Mouse (Mus musculus): ENCODE measurements at regions not wholly inside any gene's neighbourhood (a gene's known extent, or its start where the extent isn't known, plus 50 kb on each side); places are given as distances from the start of the nearest gene placed in this dataset.
A peak's percentile ranks its signal among the peaks of the same experiment; 100 is the strongest.

- peak; percentile 13 for DNase-seq (ENCODE audit: low read depth, low spot score)
Observed at GRCm38 (mm10) chr5:114512756-114513155, 55.1 kb upstream of the Fam222a start.

GRCm38 (mm10) chr5:114513911-114514457 is 53.8 kb upstream of the Fam222a start:
- DNase-seq (ENCODE audit: low read depth, low spot score), result no peak

- no peak for DNase-seq (ENCODE audit: low read depth, low spot score)
Observed at GRCm38 (mm10) chr5:114517010-114517409, 50.8 kb upstream of the Fam222a start.

GRCm38 (mm10) chr5:114518012-114518411 is 49.8 kb upstream of the Fam222a start:
- no peak for DNase-seq (ENCODE audit: low read depth, low spot score)

All from forelimb bud, embryonic 11.5 days (tissue).